Mouse (Mus musculus): ENCODE measurements around the gene Mettl11b.
"Not testable (repeated sequence)": the region's sequence is repeated elsewhere in the genome, so short reads cannot be mapped to it uniquely, and the experiment has no call there.

Mettl11b gene

GRCm38 (mm10) chr1:163725106-163725759 is at the start of gene Mettl11b:
TSS of gene Mettl11b (minus strand) at chr1:163725232.
- DNase-seq (ENCODE audit: low spot score) = no peak

- DNase-seq (ENCODE audit: low spot score) = no peak
Observed at GRCm38 (mm10) chr1:163757462-163758207, 32.6 kb upstream of the Mettl11b start.

DNA sequence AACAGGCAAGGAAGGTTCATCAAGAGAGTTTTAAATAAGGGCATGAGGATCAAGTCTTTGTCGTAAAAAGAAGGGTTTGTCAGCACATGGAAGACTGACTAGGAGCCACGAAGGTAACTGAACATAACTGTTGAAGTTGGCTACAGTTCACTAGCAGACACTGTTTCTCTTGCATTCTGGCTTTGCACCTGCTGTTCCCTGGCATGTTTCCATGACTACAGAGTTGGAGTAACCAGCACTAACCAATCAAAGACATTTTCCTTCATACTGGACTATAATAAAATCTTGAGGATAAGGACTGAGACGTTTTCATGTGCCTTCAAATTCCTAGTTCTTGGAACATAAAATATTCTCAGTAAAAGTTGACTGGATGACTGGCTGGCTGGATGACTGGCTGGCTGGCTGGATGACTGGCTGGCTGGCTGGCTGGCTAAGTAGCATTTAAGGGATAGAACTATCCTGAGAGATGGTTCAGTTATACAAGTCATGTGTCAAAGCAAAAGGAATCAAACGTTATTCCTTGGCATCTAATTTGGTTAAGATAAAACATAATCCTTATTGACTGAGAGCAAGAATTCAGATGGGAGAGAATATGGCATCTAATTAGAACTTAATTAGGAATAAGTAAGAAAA is 26.4 kb upstream of the Mettl11b start:
- DNase-seq (ENCODE audit: low spot score) = no peak

DNA sequence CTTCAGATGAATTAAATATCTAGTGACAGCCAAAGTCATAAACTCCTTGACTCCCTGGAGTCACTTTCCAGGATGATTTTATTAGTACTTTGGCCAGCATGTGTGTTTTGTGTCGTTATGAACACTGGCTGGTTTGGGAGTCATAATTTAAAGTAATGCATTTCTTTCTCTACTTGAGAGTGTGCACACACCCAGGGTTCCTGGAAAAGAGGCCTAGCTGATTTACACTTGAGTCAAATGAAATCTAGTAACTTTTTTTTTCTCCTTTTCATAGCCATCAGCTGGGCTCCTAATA is 12.2 kb upstream of the Mettl11b start:
- no peak for DNase-seq (ENCODE audit: low spot score)

GRCm38 (mm10) chr1:163736441-163737238 is 11.6 kb upstream of the Mettl11b start:
- DNase-seq (ENCODE audit: low spot score) = no peak

DNA sequence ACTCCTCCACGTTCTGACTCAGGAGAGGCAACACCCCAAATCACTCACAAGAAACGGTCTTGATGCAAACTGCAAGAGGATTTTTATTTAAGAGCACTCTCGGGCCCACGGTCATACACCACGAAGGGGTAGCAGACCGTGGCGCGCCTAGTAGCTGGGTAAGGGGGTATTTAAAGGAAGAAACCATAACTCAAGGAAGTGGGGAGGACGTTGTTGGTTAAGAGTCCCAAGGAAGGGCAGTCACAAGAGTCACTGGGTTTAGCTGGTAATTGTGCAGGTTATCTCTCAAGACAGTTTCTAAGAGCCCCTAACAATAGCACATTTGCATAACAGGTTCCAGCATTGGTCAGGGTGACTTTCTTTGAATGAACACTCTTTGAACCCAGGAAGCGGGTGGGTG is 6.1 kb upstream of the Mettl11b start:
- not testable (repeated sequence) for DNase-seq (ENCODE audit: low spot score)

GRCm38 (mm10) chr1:163723913-163724312 is 1.1 kb downstream of the Mettl11b start:
- DNase-seq (ENCODE audit: low spot score) = no peak

DNA sequence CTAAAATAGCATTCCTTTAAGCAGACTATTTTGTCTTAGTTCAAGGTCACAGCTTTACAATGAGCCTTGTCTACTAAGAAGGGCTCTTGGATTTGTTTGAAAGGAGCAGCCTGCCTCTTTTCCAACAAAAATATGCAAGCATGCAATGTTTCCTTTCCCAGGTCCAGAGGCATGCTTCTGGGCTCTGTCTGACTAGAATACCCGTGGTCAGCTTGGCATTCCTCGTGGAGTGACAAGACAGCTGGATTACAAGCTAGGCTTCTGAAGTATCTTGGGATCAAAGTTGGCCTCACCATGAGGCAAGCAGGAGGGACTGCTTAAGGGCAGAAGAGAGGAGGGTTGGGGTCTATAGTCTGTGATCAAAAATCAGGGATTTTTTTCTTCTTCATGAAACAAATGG is 16.4 kb downstream of the Mettl11b start:
- DNase-seq (ENCODE audit: low spot score) = no peak

- DNase-seq (ENCODE audit: low spot score) = no peak
Observed at GRCm38 (mm10) chr1:163700571-163700970, 24.5 kb downstream of the Mettl11b start.

- DNase-seq (ENCODE audit: low spot score) = no peak
Observed at GRCm38 (mm10) chr1:163699702-163700101, 25.3 kb downstream of the Mettl11b start.

DNA sequence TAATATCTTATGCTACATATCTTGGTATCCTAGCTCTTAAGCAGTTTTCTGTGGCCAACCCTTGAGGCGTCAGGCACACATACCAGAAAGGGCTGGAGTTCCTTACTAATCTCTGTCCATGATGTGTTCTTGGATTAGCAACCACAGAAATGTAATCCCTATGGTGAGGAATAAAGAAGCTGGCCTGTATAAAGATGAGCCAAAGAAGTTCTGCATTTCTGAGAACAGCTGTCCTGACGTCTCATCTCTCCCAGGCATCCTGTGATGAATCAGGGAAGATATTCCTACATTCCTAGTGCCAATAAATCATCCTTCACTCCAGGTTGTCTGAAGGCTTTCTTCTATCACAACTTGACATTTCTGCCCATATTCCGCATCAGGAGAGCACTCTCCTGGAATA is 33.2 kb downstream of the Mettl11b start:
- no peak for DNase-seq (ENCODE audit: low spot score)

GRCm38 (mm10) chr1:163682935-163683430 is 42.0 kb downstream of the Mettl11b start:
- DNase-seq (ENCODE audit: low spot score) = no peak

DNA sequence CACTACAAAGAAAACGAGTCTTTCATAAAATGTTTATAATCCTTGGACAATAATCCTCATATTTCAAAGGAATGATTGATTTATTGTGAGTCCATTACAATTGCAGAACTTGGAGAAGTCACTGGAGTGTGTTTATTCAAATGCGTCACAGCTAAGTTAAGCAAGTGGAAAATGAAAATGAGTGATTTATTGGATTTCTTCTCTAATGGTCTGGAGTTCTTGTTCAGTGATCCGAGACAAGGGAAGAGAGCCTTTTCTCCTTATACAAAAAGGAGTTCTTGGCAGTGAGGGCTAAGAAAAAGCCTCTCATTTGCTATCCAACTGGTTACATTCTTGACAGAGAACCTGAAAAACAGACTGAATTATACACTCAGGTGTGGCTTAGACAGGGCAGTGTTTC is 42.9 kb downstream of the Mettl11b start:
- no peak for DNase-seq (ENCODE audit: low spot score)

DNA sequence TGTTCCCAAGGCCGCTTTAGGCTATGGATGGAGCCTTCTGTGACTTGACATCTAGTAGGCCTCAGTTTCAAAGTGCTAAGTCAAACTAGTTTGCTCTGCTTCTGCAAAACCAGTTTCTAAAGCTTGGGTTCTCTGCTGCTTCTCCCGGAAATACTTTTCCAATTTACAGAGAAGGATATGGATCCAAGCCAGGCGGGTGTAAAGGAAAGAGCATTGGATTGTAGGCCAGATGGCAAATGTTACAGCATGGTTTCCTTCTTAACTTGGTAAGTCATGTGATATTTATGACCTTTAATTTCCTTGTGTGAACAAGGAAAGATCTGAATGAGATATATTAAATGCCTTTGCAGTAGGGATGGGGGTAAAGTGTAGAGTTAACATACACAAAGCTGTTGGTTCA is 52.2 kb downstream of the Mettl11b start:
- DNase-seq (ENCODE audit: low spot score) = no peak

GRCm38 (mm10) chr1:163671326-163671725 is 53.7 kb downstream of the Mettl11b start:
- no peak for DNase-seq (ENCODE audit: low spot score)

GRCm38 (mm10) chr1:163670702-163671101 is 54.3 kb downstream of the Mettl11b start:
- no peak for DNase-seq (ENCODE audit: low spot score)

- DNase-seq (ENCODE audit: low spot score) = no peak
Observed at GRCm38 (mm10) chr1:163669936-163670335, 55.1 kb downstream of the Mettl11b start.

- DNase-seq (ENCODE audit: low spot score) = no peak
Observed at GRCm38 (mm10) chr1:163662416-163662815, 62.6 kb downstream of the Mettl11b start.

GRCm38 (mm10) chr1:163658535-163658928 is 66.5 kb downstream of the Mettl11b start:
- no peak for DNase-seq (ENCODE audit: low spot score)

DNA sequence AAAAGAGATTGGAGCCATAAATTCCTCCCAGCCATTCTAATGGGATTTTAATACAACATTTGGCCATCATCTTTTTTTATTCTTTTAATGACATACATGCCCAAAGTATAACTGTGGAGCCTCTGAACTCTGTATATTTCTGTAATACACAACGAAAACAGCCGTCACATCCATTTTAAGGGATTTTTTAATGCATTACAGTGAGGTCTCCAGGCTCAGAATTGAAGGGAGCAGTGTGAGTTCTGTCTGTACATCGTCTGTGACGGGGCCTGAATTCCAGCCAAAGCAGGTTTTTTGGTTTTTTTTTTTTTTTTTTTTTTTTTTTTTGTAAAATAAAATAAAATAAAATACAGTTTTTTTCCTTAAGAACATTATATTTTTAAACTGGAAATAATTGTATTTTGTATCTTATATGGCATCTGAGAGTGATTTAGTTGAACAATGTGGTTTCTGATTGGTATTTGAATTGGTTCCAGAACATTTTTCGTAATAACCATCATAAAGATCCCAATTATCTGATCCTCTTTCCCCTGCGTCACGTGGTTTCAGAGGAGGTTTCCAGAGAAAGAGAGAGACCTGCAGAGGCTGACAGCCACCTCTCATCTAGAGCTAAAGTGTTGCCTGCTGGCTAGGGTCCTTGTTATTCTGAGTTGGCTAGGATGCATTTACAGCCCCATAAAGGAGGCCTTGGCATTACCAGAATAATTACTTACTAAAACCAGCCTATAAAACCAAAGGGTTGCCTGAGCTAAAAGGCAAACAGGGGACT is 67.1 kb downstream of the Mettl11b start:
- no peak for DNase-seq (ENCODE audit: low spot score)

DNA sequence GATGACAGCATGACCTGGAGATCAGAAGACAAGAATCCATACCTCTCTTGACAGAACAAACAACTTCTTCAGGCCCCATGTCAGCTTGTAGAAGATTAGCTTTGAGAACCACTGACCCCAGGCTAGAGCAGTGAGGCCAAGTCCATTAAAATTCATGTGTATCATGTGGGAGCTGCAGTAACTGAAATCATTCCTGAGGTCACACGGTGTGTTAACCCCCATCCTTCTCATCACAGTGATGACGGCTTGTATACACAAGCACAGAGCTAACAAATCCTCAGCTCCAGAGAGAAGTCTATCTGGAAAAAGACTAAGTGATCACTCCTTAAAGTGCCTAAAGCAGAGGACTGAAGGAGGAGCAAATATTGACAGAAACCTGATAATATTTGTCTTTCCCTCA is 68.0 kb downstream of the Mettl11b start:
- no peak for DNase-seq (ENCODE audit: low spot score)

DNA sequence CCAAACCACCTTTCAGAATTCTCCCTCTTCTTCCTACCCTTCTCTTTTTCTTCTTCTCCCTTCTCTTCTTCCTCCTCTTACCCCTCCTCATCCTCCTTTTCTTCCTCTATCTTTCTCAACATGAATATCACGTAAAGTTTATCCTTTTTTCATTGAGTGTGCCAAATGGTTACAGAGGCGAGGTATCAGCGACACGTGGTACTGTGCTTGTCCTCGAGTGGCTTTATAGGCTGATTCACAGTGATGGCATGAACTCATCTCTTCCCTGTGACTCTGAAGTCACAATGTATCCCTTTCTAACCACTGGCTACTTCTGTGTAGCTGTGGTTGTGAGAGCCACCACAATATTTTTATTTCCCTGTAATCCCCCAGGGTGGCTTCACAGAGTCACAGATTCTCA is 68.6 kb downstream of the Mettl11b start:
- DNase-seq (ENCODE audit: low spot score) = no peak

Data from layer of hippocampus, adult 9-10 months (tissue).